Mouse (Mus musculus) testis, adult 2 months (tissue): ENCODE measurements around the gene Magi2.

Source experiments
- CTCF ChIP-seq: fragments of 200-500 bp; IDR thresholded peaks from 2 replicates; pipeline ENCODE4 v1.5.1; 2012; ENCODE audit warnings: low read depth, mild to moderate bottlenecking, inconsistent platforms, low read length, moderate library complexity; ENCODE audit not compliant: control insufficient read depth, insufficient read depth, insufficient replicate concordance
- POLR2A ChIP-seq: fragments of 200-500 bp; IDR thresholded peaks from 2 replicates; pipeline ENCODE4 v1.6.1; 2012; ENCODE audit warnings: low read depth, mild to moderate bottlenecking, inconsistent platforms, low read length, moderate library complexity; ENCODE audit not compliant: control insufficient read depth

- no peak for TF ChIP-seq POLR2A
- TF ChIP-seq CTCF: no peak
These were observed 823.4 kb downstream of the Magi2 start for GRCm38 (mm10) chr5:20050284-20050683.
